Mouse (Mus musculus) subcutaneous adipose tissue, adult 2 months (tissue): ENCODE data around the gene Ldoc1. TPM values are rescaled to one million over a fixed set of nuclear protein-coding genes. Genes with fewer than 3 reads are reported as not detected.

Experiments
- polyA plus RNA-seq: library from polyadenylated mRNA; depleted of rRNA; stranded (reverse); fragments of >200 nt; gene quantifications from 2 replicates; pipeline ENCODE4 v1.2.3, GENCODE M21; 2012; ENCODE audit warnings: low replicate concordance; rRNA removed

Ldoc1 gene
- polyA plus RNA-seq, result 0.18 TPM in 1 of 2 replicates, not detected in the other

GRCm38 (mm10) chrX:61709302-61710033 is at the start of gene Ldoc1:
Ldoc1 (plus strand) TSS chrX:61709497.

